Mouse (Mus musculus): ENCODE measurements around the gene Wipi1.

- TF ChIP-seq CTCF (IDR thresholded peaks at IDR 0.05; ENCODE audit: insufficient read depth, low read depth, low read length) (no peak), POLR2A (IDR thresholded peaks at IDR 0.05; ENCODE audit: insufficient read depth, low read depth, low read length) (no peak)
These were observed 66.0 kb downstream of the Wipi1 start for GRCm38 (mm10) chr11:109545700-109546143.

All from olfactory bulb, adult 2 months (tissue).